Mouse (Mus musculus) embryo, embryonic 10.5 days (tissue): ENCODE measurements around the gene Def6.
A peak's percentile ranks its signal among the peaks of the same experiment; 100 is the strongest.
"Not testable (repeated sequence)": the region's sequence is repeated elsewhere in the genome, so short reads cannot be mapped to it uniquely, and the experiment has no call there.

Experiments used
- DNase-seq: peaks from one replicate; pipeline ENCODE4 v3.0.0-alpha.2; 2015; ENCODE audit warnings: low spot score

The Def6 gene

GRCm38 (mm10) chr17:28208314-28208612 lies 685 bp downstream of the Def6 start:
- no peak for DNase-seq

GRCm38 (mm10) chr17:28209457-28210110 lies 2.0 kb downstream of the Def6 start:
- DNase-seq = no peak

GRCm38 (mm10) chr17:28211921-28212341 lies 4.4 kb downstream of the Def6 start:
- no peak for DNase-seq

- DNase-seq = no peak
Measured at GRCm38 (mm10) chr17:28212391-28212790, 4.8 kb downstream of the Def6 start.

GRCm38 (mm10) chr17:28213236-28213635 lies 5.7 kb downstream of the Def6 start:
- DNase-seq = no peak

GRCm38 (mm10) chr17:28216791-28217190 lies 9.2 kb downstream of the Def6 start:
- no peak for DNase-seq

GRCm38 (mm10) chr17:28217721-28218649 lies 10.4 kb downstream of the Def6 start:
- peak; percentile 48 for DNase-seq

GRCm38 (mm10) chr17:28222463-28222862 lies 14.9 kb downstream of the Def6 start:
- not testable (repeated sequence) for DNase-seq

- peak; percentile 95 for DNase-seq
Measured at GRCm38 (mm10) chr17:28223561-28224391, 16.2 kb downstream of the Def6 start.

GRCm38 (mm10) chr17:28224615-28225014 lies 17.0 kb downstream of the Def6 start:
- no peak for DNase-seq

GRCm38 (mm10) chr17:28226014-28226413 lies 18.4 kb downstream of the Def6 start:
- peak; percentile 94 for DNase-seq

- DNase-seq = no peak
Measured at GRCm38 (mm10) chr17:28230486-28230885, 22.9 kb downstream of the Def6 start.

- no peak for DNase-seq
Measured at GRCm38 (mm10) chr17:28231026-28231736, 23.6 kb downstream of the Def6 start.

GRCm38 (mm10) chr17:28232475-28233060 lies 25.0 kb downstream of the Def6 start, which contains the start of gene Ppard:
Ppard (plus strand) TSS chr17:28232700.
- DNase-seq = peak; percentile 99

GRCm38 (mm10) chr17:28233091-28233731 lies 25.6 kb downstream of the Def6 start:
- DNase-seq = no peak

GRCm38 (mm10) chr17:28234641-28235040 lies 27.1 kb downstream of the Def6 start:
- DNase-seq = no peak

- no peak for DNase-seq
Measured at GRCm38 (mm10) chr17:28235982-28236635, 28.5 kb downstream of the Def6 start.

- DNase-seq = no peak
Measured at GRCm38 (mm10) chr17:28236636-28237015, 29.0 kb downstream of the Def6 start.

- DNase-seq = no peak
Measured at GRCm38 (mm10) chr17:28237362-28237761, 29.8 kb downstream of the Def6 start.

GRCm38 (mm10) chr17:28237874-28238273 lies 30.3 kb downstream of the Def6 start:
- DNase-seq = no peak
